Mouse (Mus musculus) kidney, adult 2 months (tissue): ENCODE data around the gene Kiz. TPM values are rescaled to one million over a fixed set of nuclear protein-coding genes. Genes with fewer than 3 reads are reported as not detected.
A peak's percentile ranks its signal among the peaks of the same experiment; 100 is the strongest.

Source experiments
- DNase-seq: peaks from one replicate; pipeline ENCODE4 v3.0.0; 2021
- H3K27ac ChIP-seq: fragments of 200-500 bp; 2 replicates; pipeline ENCODE4 v1.5.1; 2012; ENCODE audit warnings: low read depth, low read length, control low read depth, inconsistent platforms; ENCODE audit not compliant: insufficient read depth
- H3K27me3 ChIP-seq: fragments of 200-500 bp; replicated peaks from 2 replicates; pipeline ENCODE4 v1.6.1; 2012; ENCODE audit warnings: mild to moderate bottlenecking, moderate library complexity, low read length, inconsistent platforms; ENCODE audit not compliant: control insufficient read depth, insufficient read depth
- H3K36me3 ChIP-seq: fragments of 200-500 bp; 2 replicates; pipeline ENCODE4 v1.6.1; 2012; ENCODE audit warnings: mild to moderate bottlenecking, moderate library complexity, low read length, inconsistent platforms; ENCODE audit not compliant: control insufficient read depth, insufficient read depth
- H3K4me1 ChIP-seq: fragments of 200-500 bp; 2 replicates; pipeline ENCODE4 v1.6.1; 2011; ENCODE audit warnings: low read length; ENCODE audit not compliant: control insufficient read depth, insufficient read depth
- H3K4me3 ChIP-seq: fragments of 200-500 bp; 2 replicates; pipeline ENCODE4 v1.5.1; 2011; ENCODE audit warnings: mild to moderate bottlenecking, low read depth, low read length, control low read depth; ENCODE audit not compliant: insufficient read depth
- CTCF ChIP-seq: fragments of 200-500 bp; conservative IDR thresholded peaks from 2 replicates; pipeline ENCODE4 v1.5.1; 2011; ENCODE audit warnings: low read depth, mild to moderate bottlenecking, control low read depth, low read length, moderate library complexity, mixed read lengths; ENCODE audit not compliant: insufficient read depth, insufficient read length
- POLR2A ChIP-seq: fragments of 200-500 bp; IDR thresholded peaks from one replicate; pipeline ENCODE4 v1.6.1; 2011; ENCODE audit warnings: low read depth, low read length, control low read depth
- WGBS: fragments of 180-500 bp; shearing (Covaris S2); methylation state at CpG from one replicate; pipeline ENCODE4 v1.1.7; 2018; 5-methylcytosine and 5-hydroxymethylcytosine counted together
- polyA plus RNA-seq: library from polyadenylated mRNA; depleted of rRNA; stranded (reverse); fragments of >200 nt; gene quantifications from 2 replicates; pipeline ENCODE4 v1.2.3, GENCODE M21; 2012

Gene Kiz
- polyA plus RNA-seq, 1 experiment = 11.5 TPM

DNA sequence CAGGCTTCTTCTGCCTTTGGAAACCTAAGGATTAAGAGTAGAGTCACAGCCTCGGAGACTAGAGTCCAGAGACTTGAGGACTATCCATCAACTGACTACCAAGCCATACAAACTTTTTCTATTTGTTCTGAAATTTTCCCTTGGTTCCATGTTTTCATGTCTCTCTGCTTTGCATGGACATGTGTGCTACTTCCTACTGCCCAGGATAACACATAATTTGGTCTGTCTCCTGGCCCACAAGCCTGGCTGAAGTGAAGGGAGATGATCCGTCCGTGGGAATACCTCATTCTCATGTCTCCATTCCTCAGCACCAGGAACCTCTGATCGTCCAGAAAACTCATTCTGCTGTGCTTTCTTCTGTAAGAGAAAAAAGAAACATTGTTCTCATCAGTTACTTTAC, 27.7 kb upstream of the Kiz start:
- Histone ChIP-seq H3K27me3 (peaks cover 4% of the 10 kb centered on the region; the same call in 1 of the 2 replicates), H3K4me3 (no peak overlapping the region)
- WGBS = 81% methylated on average over 4 of the region's 4 CpGs

GRCm38 (mm10) chr2:146833222-146834063, 22.2 kb upstream of the Kiz start:
- Histone ChIP-seq H3K36me3 (no peaks in the 10 kb centered on the region), H3K4me1 (no peaks in the 10 kb centered on the region), H3K4me3 (no peak overlapping the region), H3K27ac (no peak overlapping the region), H3K27me3 (peaks cover 12% of the 10 kb centered on the region)
- WGBS = 9% methylated on average over 31 of the region's 31 CpGs
- DNase-seq = no peak
- TF ChIP-seq CTCF = no peak
- no peak for TF ChIP-seq POLR2A

More for the DNA sequence above, 27.7 kb upstream of the Kiz start:
- Histone ChIP-seq H3K4me1 (no peaks in the 10 kb centered on the region), H3K36me3 (no peaks in the 10 kb centered on the region), H3K27ac (no peak overlapping the region)
- TF ChIP-seq POLR2A (no peak), CTCF (no peak)
- no peak for DNase-seq

DNA sequence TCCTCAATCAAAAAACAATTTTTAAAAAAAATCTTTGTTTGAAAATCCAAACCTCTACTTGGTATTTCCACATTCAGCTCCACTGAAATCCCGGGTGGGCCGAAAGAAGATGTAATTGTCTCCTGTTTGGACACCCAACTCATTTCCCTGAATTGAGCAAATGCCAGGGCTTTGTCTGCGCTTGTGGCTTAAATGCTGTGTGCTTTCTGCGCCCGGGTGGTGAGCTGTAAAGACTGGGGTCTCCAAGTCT, 21.7 kb upstream of the Kiz start:
- Histone ChIP-seq H3K27ac (no peak overlapping the region), H3K4me3 (no peak overlapping the region), H3K27me3 (peaks cover 12% of the 10 kb centered on the region), H3K4me1 (no peaks in the 10 kb centered on the region), H3K36me3 (no peaks in the 10 kb centered on the region)
- 2% methylated on average over 5 of the region's 5 CpGs for WGBS
- TF ChIP-seq POLR2A (no peak), CTCF (no peak)
- DNase-seq = no peak

DNA sequence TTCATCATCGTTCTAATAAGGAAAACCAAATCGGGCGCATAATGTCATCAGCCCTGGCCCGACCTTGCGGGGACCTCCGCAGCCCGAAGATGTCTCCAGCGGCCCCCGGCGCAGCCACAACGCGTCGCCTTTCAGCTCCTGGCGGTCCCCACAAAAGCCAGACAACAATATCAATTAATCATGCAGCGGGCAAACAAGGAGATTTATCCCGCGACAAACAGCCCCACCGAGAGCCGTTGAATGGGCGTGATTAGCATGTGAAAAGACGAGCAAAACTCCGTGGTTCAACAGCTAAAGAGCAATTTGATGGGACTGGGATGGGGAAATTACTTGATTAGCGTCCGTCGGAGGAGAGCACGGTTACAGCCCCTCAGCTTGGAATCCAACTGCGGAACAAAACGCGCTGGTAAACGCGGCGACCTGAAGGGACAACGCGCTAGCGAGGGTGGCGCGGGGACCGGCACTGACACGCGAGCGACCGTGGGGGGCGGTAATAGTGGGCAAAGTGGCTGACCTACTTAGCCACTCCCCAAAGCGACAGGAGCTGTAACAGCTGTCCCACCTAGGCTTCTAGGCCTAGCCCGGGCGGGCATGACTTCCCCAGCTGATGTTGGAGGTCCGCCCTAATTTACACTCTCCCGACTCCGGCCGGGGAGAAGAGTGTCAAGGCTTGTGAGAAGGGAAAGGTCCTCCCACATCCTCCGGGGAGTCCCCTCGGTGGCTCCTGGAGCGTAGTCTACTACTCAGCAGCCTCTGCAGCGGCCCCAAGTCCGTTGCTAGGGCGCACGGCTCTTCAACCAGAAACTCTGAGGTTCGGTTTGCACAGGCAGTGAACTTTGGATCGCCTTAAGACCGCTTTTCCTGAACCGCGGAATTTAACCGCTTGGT, 21.1 kb upstream of the Kiz start:
- peaks cover 12% of the 10 kb centered on the region for H3K27me3 ChIP-seq
- no peaks in the 10 kb centered on the region for H3K4me1 ChIP-seq
- peak; percentile 64 for DNase-seq
- 3% methylated on average over 63 of the region's 63 CpGs for WGBS
- no peak for TF ChIP-seq CTCF
- no peak for TF ChIP-seq POLR2A
- 0 out of 2 replicates have a peak overlapping the region, but pooled peaks have one; percentile 4 for H3K4me3 ChIP-seq
- no peaks in the 10 kb centered on the region for H3K36me3 ChIP-seq
- no peak overlapping the region for H3K27ac ChIP-seq

DNA sequence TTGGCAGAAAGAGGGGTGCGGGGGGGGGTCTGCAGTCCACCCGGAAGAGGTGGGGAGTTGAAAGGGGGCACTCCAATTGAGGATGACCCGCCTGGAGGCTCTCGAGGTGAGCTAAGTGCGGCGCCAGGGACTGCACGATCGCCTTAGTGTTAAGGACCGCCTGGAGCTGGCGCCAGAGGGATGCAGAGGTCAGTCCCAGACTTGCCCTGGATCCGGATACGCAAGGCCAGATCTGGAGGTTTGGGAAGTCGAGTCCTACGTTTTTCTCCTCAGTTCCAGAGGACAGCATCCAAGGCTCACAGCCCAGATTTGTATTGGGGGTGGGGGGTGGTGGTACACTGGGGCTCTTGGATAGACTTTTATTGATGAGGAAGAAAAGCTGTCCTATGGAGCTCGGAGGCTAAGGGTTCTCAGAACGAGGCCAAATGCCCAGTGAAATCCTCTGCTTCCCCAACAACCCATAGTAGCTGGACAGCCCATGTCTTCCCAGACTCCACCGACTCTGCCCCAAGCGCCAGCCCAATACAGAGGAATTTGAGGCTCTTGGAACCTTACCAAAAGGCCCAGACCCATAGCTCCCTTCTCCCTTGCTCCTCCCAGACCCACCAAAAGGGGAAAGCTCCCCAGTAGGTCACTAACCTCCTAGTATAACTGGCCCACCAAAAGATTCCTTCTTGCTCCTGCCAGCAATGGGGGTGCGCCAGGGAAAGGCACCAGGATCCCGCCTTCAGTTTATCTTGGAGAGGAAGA, 20.2 kb upstream of the Kiz start:
- H3K27ac ChIP-seq = no peak overlapping the region
- H3K4me1 ChIP-seq = no peaks in the 10 kb centered on the region
- WGBS = 8% methylated on average over 20 of the region's 20 CpGs
- H3K36me3 ChIP-seq = no peaks in the 10 kb centered on the region
- H3K27me3 ChIP-seq = peaks cover 13% of the 10 kb centered on the region
- H3K4me3 ChIP-seq = no peak overlapping the region
- DNase-seq = no peak
- no peak for TF ChIP-seq POLR2A
- TF ChIP-seq CTCF = no peak

DNA sequence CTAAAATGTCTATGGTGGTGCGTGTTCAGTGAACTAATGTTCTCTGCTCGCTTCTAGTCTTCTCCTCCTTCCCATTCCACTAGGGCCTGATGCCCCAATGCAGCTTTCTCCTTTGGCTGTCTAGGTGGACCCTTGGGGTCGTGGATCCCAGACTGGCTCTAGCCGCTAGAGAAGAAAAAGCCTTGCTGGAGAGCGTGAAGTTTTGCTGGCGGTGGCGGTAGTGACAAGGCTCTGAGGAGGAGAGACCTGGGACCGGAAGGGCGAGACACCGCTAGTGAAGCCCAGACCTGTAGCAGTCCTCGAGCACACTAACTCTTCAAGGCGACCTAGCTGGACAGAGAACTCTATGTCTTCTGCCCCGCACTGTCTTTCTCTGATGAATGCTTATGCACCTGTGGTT, 19.4 kb upstream of the Kiz start:
- 9% methylated on average over 13 of the region's 13 CpGs for WGBS
- H3K4me1 ChIP-seq = no peaks in the 10 kb centered on the region
- no peak overlapping the region for H3K4me3 ChIP-seq
- DNase-seq = no peak
- H3K27me3 ChIP-seq = peaks cover 12% of the 10 kb centered on the region
- H3K36me3 ChIP-seq = no peaks in the 10 kb centered on the region
- TF ChIP-seq CTCF (no peak), POLR2A (no peak)
- H3K27ac ChIP-seq = no peak overlapping the region

GRCm38 (mm10) chr2:146836871-146837550, 18.7 kb upstream of the Kiz start:
- DNase-seq = no peak
- WGBS = 10% methylated on average over 17 of the region's 17 CpGs
- peaks cover 13% of the 10 kb centered on the region for H3K27me3 ChIP-seq
- TF ChIP-seq CTCF = no peak
- no peak for TF ChIP-seq POLR2A
- no peak overlapping the region for H3K27ac ChIP-seq
- no peak overlapping the region for H3K4me3 ChIP-seq
- no peaks in the 10 kb centered on the region for H3K4me1 ChIP-seq
- no peaks in the 10 kb centered on the region for H3K36me3 ChIP-seq
